In genomic region chr7:109767575-109768350, GRCm38 (mm10) we compare ENCODE assay signal across 36 mouse cellular contexts. TPM values are rescaled to one million over a fixed set of nuclear protein-coding genes. Genes with fewer than 3 reads are reported as not detected.
DNase-seq lines count a peak whose midpoint lies in the region; ATAC-seq and TF ChIP-seq lines count a peak whose summit lies in the region.
"Had no signal": no experiment of that assay in that cellular context is flagged by ENCODE, and none has a peak within 500 bp of the region (broad histone marks: within the 10 kb centered on the region; RNA-seq: fewer than 3 reads in every experiment).

No protein-coding gene starts in this region.

- H3K4me3 ChIP-seq in MEL (ENCODE audit: control insufficient read depth in 1 of 2, insufficient read depth in 1 of 2, low read depth in 2 of 2, low read length in 2 of 2): no peak overlapping the region
- H3K4me3 ChIP-seq in liver, embryonic 11.5 days (ENCODE audit: low read depth, low read length): no peak overlapping the region
- no peak overlapping the region for H3K4me3 ChIP-seq in liver, embryonic 16.5 days (ENCODE audit: low read depth, low read length)
- no peak overlapping the region for H3K4me3 ChIP-seq in forebrain, embryonic 10.5 days
- H3K4me3 ChIP-seq: embryonic facial prominence, embryonic 12.5 days; heart, adult 2 months; heart, embryonic 13.5 days; hindbrain, embryonic 10.5 days; hindbrain, embryonic 15.5 days; layer of hippocampus, adult 2 months; midbrain, embryonic 12.5 days; myocyte; neural tube, embryonic 12.5 days; stomach, embryonic 15.5 days had no signal

- H3K27ac ChIP-seq in MEL (ENCODE audit: control insufficient read depth, low read depth, low read length): peak overlapping the region; percentile 94
- H3K27ac ChIP-seq in liver, embryonic 11.5 days (ENCODE audit: low read depth, low read length): no peak overlapping the region
- H3K27ac ChIP-seq in liver, embryonic 16.5 days (ENCODE audit: low read length): 0 out of 2 replicates have a peak overlapping the region, but pooled peaks have one; percentile 2
- H3K27ac ChIP-seq in forebrain, embryonic 10.5 days: no peak overlapping the region
- H3K27ac ChIP-seq: embryonic facial prominence, embryonic 12.5 days; heart, adult 2 months; heart, embryonic 13.5 days; hindbrain, embryonic 10.5 days; hindbrain, embryonic 15.5 days; layer of hippocampus, adult 2 months; midbrain, embryonic 12.5 days; neural tube, embryonic 12.5 days; stomach, embryonic 15.5 days had no signal

- peak; percentile 64 to 74 for TF ChIP-seq EP300 in MEL (IDR thresholded peaks at IDR 0.05; ENCODE audit: low read depth in 1 of 2, low read length in 2 of 2)

- H3K9me3 ChIP-seq in MEL (replicated peaks; ENCODE audit: insufficient read depth, low read length): no peaks in the 10 kb centered on the region
- H3K9me3 ChIP-seq in liver, embryonic 11.5 days (ENCODE audit: control insufficient read depth, low read length): no peaks in the 10 kb centered on the region
- H3K9me3 ChIP-seq in liver, embryonic 16.5 days (replicated peaks; ENCODE audit: control insufficient read depth, low read length): no peaks in the 10 kb centered on the region
- no peaks in the 10 kb centered on the region for H3K9me3 ChIP-seq in forebrain, embryonic 10.5 days
- H3K9me3 ChIP-seq: embryonic facial prominence, embryonic 12.5 days; heart, embryonic 13.5 days; hindbrain, embryonic 10.5 days; midbrain, embryonic 12.5 days; neural tube, embryonic 12.5 days; stomach, embryonic 15.5 days had no signal

- H3K36me3 ChIP-seq in MEL (ENCODE audit: control insufficient read depth in 1 of 2, insufficient read depth in 2 of 2, low read length in 2 of 2): peaks cover 0 to 45% of the 10 kb centered on the region in 2 experiments; a peak in 2 of 4 replicates
- H3K36me3 ChIP-seq in liver, embryonic 11.5 days (ENCODE audit: control insufficient read depth, insufficient read depth, low read length): no peaks in the 10 kb centered on the region
- H3K36me3 ChIP-seq in liver, embryonic 16.5 days (ENCODE audit: control insufficient read depth, insufficient read depth): no peaks in the 10 kb centered on the region
- no peaks in the 10 kb centered on the region for H3K36me3 ChIP-seq in forebrain, embryonic 10.5 days (replicated peaks)
- H3K36me3 ChIP-seq: embryonic facial prominence, embryonic 12.5 days; heart, embryonic 13.5 days; hindbrain, embryonic 10.5 days; hindbrain, embryonic 15.5 days; midbrain, embryonic 12.5 days; neural tube, embryonic 12.5 days; stomach, embryonic 15.5 days had no signal

- 67% methylated on average over 7 of the region's 7 CpGs for WGBS in liver, embryonic 11.5 days
- 57% methylated on average over 7 of the region's 7 CpGs for WGBS in liver, embryonic 16.5 days (ENCODE audit: insufficient replicate concordance)
- 86% methylated on average over 7 of the region's 7 CpGs for WGBS in forebrain, embryonic 10.5 days

- DNase-seq in MEL (ENCODE audit: low read depth, low spot score) (peak; percentile 59), MN1 (ENCODE audit: low spot score) (no peak)
- DNase-seq in c-Kit-positive CD71-positive TER-119-positive erythroid progenitor cells, embryonic 14.5 days (ENCODE audit: low spot score): peak; percentile 57
- DNase-seq in liver, embryonic 11.5 days (ENCODE audit: low spot score): no peak
- DNase-seq in forebrain, embryonic 10.5 days (ENCODE audit: extremely low spot score, low spot score): no peak
- DNase-seq in kidney, postnatal 14 days: no peak
- no peak for DNase-seq in layer of hippocampus, adult 9-10 months (ENCODE audit: low spot score)
- DNase-seq: adrenal gland, postnatal 10 days; cerebellum, adult 2 months; cerebellum, postnatal 14 days; gastrocnemius, postnatal 25 days; heart, adult 2 months; heart, postnatal 10 days; kidney, adult 11 months; kidney, postnatal 36 days; layer of hippocampus, postnatal 36 days; left cerebral cortex, postnatal 4 days; lung, embryonic 14.5 days; right cerebral cortex, adult 18-20 months had no signal

- TF ChIP-seq POLR2A in MEL (IDR thresholded peaks at IDR 0.05; ENCODE audit: control insufficient read depth in 1 of 2, insufficient read depth in 1 of 2, low read depth in 1 of 2, low read length in 2 of 2, poor library complexity in 1 of 2): no peak

- peak overlapping the region; percentile 10; the same call in 1 of the 2 replicates for H3K4me2 ChIP-seq in liver, embryonic 11.5 days
- H3K4me2 ChIP-seq in liver, embryonic 16.5 days (ENCODE audit: low read depth, low read length): peak overlapping the region; percentile 24
- H3K4me2 ChIP-seq: embryonic facial prominence, embryonic 12.5 days; heart, embryonic 13.5 days; hindbrain, embryonic 15.5 days; lung, embryonic 14.5 days; midbrain, embryonic 12.5 days; neural tube, embryonic 12.5 days; stomach, embryonic 15.5 days had no signal

- ATAC-seq in liver, embryonic 11.5 days (replicated peaks; ENCODE audit: low FRiP score): peak; percentile 74
- ATAC-seq in liver, embryonic 16.5 days (ENCODE audit: low read depth): peak; percentile 86
- ATAC-seq: CD4-positive, CD25-positive, alpha-beta regulatory T cell, adult 4 months; forebrain, embryonic 14.5 days; inflammation-experienced regulatory T-cells, adult 6 months had no signal

- no peak for TF ChIP-seq RAD21 in MEL (IDR thresholded peaks at IDR 0.05; ENCODE audit: low read depth, low read length)

- no peaks in the 10 kb centered on the region for H3K79me2 ChIP-seq in MEL (ENCODE audit: control insufficient read depth, insufficient read depth, low read length, poor library complexity)

- TF ChIP-seq CTCF in MEL (IDR thresholded peaks at IDR 0.05 in 2 of 3, conservative IDR thresholded peaks at IDR 0.05 in 1 of 3; ENCODE audit: control insufficient read depth in 1 of 3, insufficient read depth in 1 of 3, low read depth in 2 of 3, low read length in 3 of 3, poor library complexity in 1 of 3, severe bottlenecking in 1 of 3): no peak

- no peaks in the 10 kb centered on the region for H3K27me3 ChIP-seq in MEL (ENCODE audit: control insufficient read depth in 1 of 2, insufficient read depth in 2 of 2, low read length in 2 of 2)
- no peaks in the 10 kb centered on the region for H3K27me3 ChIP-seq in liver, embryonic 11.5 days (replicated peaks; ENCODE audit: control insufficient read depth, insufficient read depth, low read length)
- H3K27me3 ChIP-seq in liver, embryonic 16.5 days (ENCODE audit: control insufficient read depth, insufficient read depth, low read depth, low read length): no peaks in the 10 kb centered on the region
- no peaks in the 10 kb centered on the region for H3K27me3 ChIP-seq in forebrain, embryonic 10.5 days (ENCODE audit: poor library complexity, severe bottlenecking)
- H3K27me3 ChIP-seq: embryonic facial prominence, embryonic 12.5 days; heart, embryonic 13.5 days; hindbrain, embryonic 15.5 days; midbrain, embryonic 12.5 days; neural tube, embryonic 12.5 days; stomach, embryonic 15.5 days had no signal

- H3K9ac ChIP-seq in MEL (ENCODE audit: control insufficient read depth, low read depth, low read length, poor library complexity, severe bottlenecking): peak overlapping the region; percentile 43
- no peak overlapping the region for H3K9ac ChIP-seq in liver, embryonic 11.5 days (ENCODE audit: low read depth, low read length)
- no peak overlapping the region for H3K9ac ChIP-seq in liver, embryonic 16.5 days (ENCODE audit: low read depth, low read length)
- H3K9ac ChIP-seq: embryonic facial prominence, embryonic 12.5 days; heart, embryonic 13.5 days; hindbrain, embryonic 15.5 days; lung, embryonic 14.5 days; midbrain, embryonic 12.5 days; neural tube, embryonic 12.5 days; stomach, embryonic 15.5 days had no signal

- peaks cover 9 to 33% of the 10 kb centered on the region in 2 experiments for H3K4me1 ChIP-seq in MEL (ENCODE audit: control insufficient read depth in 1 of 2, insufficient read depth in 2 of 2, low read length in 2 of 2)
- H3K4me1 ChIP-seq in liver, embryonic 11.5 days (replicated peaks; ENCODE audit: control insufficient read depth, insufficient read depth, low read length): peaks cover 8% of the 10 kb centered on the region; the same call in 1 of the 2 replicates
- H3K4me1 ChIP-seq in liver, embryonic 16.5 days (ENCODE audit: control insufficient read depth, low read depth, low read length): peaks cover 15% of the 10 kb centered on the region
- H3K4me1 ChIP-seq in forebrain, embryonic 10.5 days: no peaks in the 10 kb centered on the region
- H3K4me1 ChIP-seq: embryonic facial prominence, embryonic 12.5 days; heart, embryonic 13.5 days; hindbrain, embryonic 10.5 days; hindbrain, embryonic 15.5 days; midbrain, embryonic 12.5 days; neural tube, embryonic 12.5 days; stomach, embryonic 15.5 days had no signal

RNA-seq across cellular contexts. Expression of gene Nrip3, which starts 14.1 kb away (rescaled TPM):
- total RNA-seq in MEL (2012; rRNA removed): not detected in 2 replicates
- polyA plus RNA-seq in MEL (2012; ENCODE audit: insufficient read depth in 1 of 2, insufficient read length in 2 of 2, low read depth in 1 of 2, low replicate concordance in 2 of 2, missing spikeins in 1 of 2): not detected
- 0.30 and 0.52 TPM in 2 replicates for polyA plus RNA-seq in liver, embryonic 11.5 days (2014; fragmentation: Nextera tagmentation; extraction: Ambion mirVana)
- 0.09 and 0.22 TPM in 2 replicates for polyA plus RNA-seq in liver, embryonic 16.5 days (2015; fragmentation: Nextera tagmentation; extraction: Ambion mirVana)
- polyA plus RNA-seq in forebrain, embryonic 10.5 days (2016; fragmentation: Nextera tagmentation; extraction: Ambion mirVana): 0.56 and 0.87 TPM in 2 replicates

RNA-seq across cellular contexts. Expression of gene Tmem9b, which starts 15.1 kb away (rescaled TPM):
- 25.1 and 30.6 TPM in 2 replicates for total RNA-seq in MEL (2012; rRNA removed)
- 10 to 100 TPM in 1 of 2 experiments, not detected in 1; 26.4 TPM for polyA plus RNA-seq in MEL (2012; ENCODE audit: insufficient read depth in 1 of 2, insufficient read length in 2 of 2, low read depth in 1 of 2, low replicate concordance in 2 of 2, missing spikeins in 1 of 2)
- polyA plus RNA-seq in liver, embryonic 11.5 days (2014; fragmentation: Nextera tagmentation; extraction: Ambion mirVana): 51.0 and 57.2 TPM in 2 replicates
- polyA plus RNA-seq in liver, embryonic 16.5 days (2015; fragmentation: Nextera tagmentation; extraction: Ambion mirVana): 27.7 and 28.1 TPM in 2 replicates
- 31.1 and 34.5 TPM in 2 replicates for polyA plus RNA-seq in forebrain, embryonic 10.5 days (2016; fragmentation: Nextera tagmentation; extraction: Ambion mirVana)

RNA-seq across cellular contexts. Expression of gene Ascl3, which starts 36.2 kb away (rescaled TPM):
- not detected in 2 replicates for total RNA-seq in MEL (2012; rRNA removed)
- not detected for polyA plus RNA-seq in MEL (2012; ENCODE audit: insufficient read depth in 1 of 2, insufficient read length in 2 of 2, low read depth in 1 of 2, low replicate concordance in 2 of 2, missing spikeins in 1 of 2)
- polyA plus RNA-seq in liver, embryonic 11.5 days (2014; fragmentation: Nextera tagmentation; extraction: Ambion mirVana): not detected in 2 replicates
- not detected in 2 replicates for polyA plus RNA-seq in liver, embryonic 16.5 days (2015; fragmentation: Nextera tagmentation; extraction: Ambion mirVana)
- polyA plus RNA-seq in forebrain, embryonic 10.5 days (2016; fragmentation: Nextera tagmentation; extraction: Ambion mirVana): not detected in 2 replicates
- total RNA-seq: adrenal gland, postnatal 10 days; gastrocnemius, postnatal 25 days; heart, adult 2 months; heart, postnatal 10 days; layer of hippocampus, adult 2 months; layer of hippocampus, postnatal 36 days; left cerebral cortex, postnatal 4 days; midbrain, postnatal 0 days had no signal
- polyA plus RNA-seq: CD4-positive, CD25-positive, alpha-beta regulatory T cell, adult 4 months; embryonic facial prominence, embryonic 12.5 days; forebrain, embryonic 14.5 days; heart, adult 2 months; heart, embryonic 13.5 days; hindbrain, embryonic 15.5 days; kidney, embryonic 14.5 days; limb, embryonic 14.5 days; lung, embryonic 14.5 days; midbrain, embryonic 12.5 days; neural tube, embryonic 12.5 days had no signal

RNA-seq across cellular contexts. Expression of gene BC051019, which starts 44.1 kb away (rescaled TPM):
- total RNA-seq in MEL (2012; rRNA removed): 0.10 TPM in 1 of 2 replicates, not detected in the other
- polyA plus RNA-seq in MEL (2012; ENCODE audit: insufficient read depth in 1 of 2, insufficient read length in 2 of 2, low read depth in 1 of 2, low replicate concordance in 2 of 2, missing spikeins in 1 of 2): under 1 TPM in 1 of 2 experiments, not detected in 1; 0.39 TPM
- polyA plus RNA-seq in liver, embryonic 11.5 days (2014; fragmentation: Nextera tagmentation; extraction: Ambion mirVana): 0.10 and 0.47 TPM in 2 replicates
- polyA plus RNA-seq in liver, embryonic 16.5 days (2015; fragmentation: Nextera tagmentation; extraction: Ambion mirVana): 0.07 TPM in 1 of 2 replicates, not detected in the other
- 0.20 and 0.25 TPM in 2 replicates for polyA plus RNA-seq in forebrain, embryonic 10.5 days (2016; fragmentation: Nextera tagmentation; extraction: Ambion mirVana)
- total RNA-seq: adrenal gland, postnatal 10 days; gastrocnemius, postnatal 25 days; heart, adult 2 months; heart, postnatal 10 days; layer of hippocampus, postnatal 36 days; megakaryocyte, adult 5-6 weeks had no signal
- polyA plus RNA-seq: kidney, embryonic 14.5 days; lung, embryonic 14.5 days; midbrain, embryonic 12.5 days; neural tube, embryonic 12.5 days had no signal

Comparison
In these comparisons a context has a peak if more than half of its experiments do, and no peak if none do; other contexts are left out.
1. H3K27ac ChIP-seq: peak in MEL (single experiment) and liver, embryonic 16.5 days (single experiment); none in liver, embryonic 11.5 days (single experiment) and forebrain, embryonic 10.5 days (single experiment).
2. DNase-seq: peak in MEL (single experiment) and c-Kit-positive CD71-positive TER-119-positive erythroid progenitor cells, embryonic 14.5 days (single experiment); none in liver, embryonic 11.5 days (single experiment), MN1 (single experiment), forebrain, embryonic 10.5 days (single experiment), kidney, postnatal 14 days (single experiment) and layer of hippocampus, adult 9-10 months (single experiment).